12 mouse cellular contexts compared by ENCODE assay signal in the genomic region with DNA sequence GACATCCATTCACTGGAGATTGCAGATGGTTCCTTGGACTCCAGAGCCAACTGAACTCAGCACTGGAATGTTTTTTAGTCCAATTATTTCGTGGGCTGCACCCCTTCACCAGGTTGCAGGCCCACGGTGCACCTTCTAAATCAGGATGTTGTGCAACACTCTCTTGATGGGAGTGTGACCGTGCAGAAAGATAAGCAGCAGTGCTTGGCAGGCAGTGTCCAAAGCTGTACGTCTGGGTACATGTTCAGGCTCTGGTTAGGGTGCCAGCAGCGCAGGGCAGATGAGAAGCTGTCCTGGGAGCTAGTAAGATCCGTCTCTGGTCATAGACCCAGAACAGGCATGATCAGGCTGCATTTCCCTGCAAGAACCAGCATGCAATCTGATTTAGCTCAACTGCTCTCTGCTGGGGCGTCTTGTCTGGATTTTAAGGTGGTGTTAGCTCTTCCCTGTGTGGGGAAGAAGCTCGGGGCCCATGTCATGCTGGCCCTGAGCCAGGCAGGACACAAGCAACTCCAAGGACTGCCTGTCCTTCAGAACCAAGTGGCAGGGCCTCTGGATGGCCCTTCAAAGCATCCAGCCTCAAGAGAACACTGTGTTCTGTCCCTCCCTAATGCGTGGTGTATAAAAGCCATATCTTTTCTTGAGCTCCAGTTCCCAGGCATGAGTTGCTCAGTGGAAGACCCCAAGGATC. TPM values are rescaled to one million over a fixed set of nuclear protein-coding genes. Genes with fewer than 3 reads are reported as not detected.
DNase-seq lines count a peak whose midpoint lies in the region; ATAC-seq lines count a peak whose summit lies in the region.
"Had no signal": no experiment of that assay in that cellular context is flagged by ENCODE, and none has a peak within 500 bp of the region (broad histone marks: within the 10 kb centered on the region; RNA-seq: fewer than 3 reads in every experiment).

No protein-coding gene starts in this region.

- H3K4me3 ChIP-seq in heart, embryonic 16.5 days (ENCODE audit: low read length), result no peak overlapping the region
- H3K4me3 ChIP-seq: intestine, embryonic 15.5 days; liver, embryonic 15.5 days; midbrain, embryonic 12.5 days; neural tube, embryonic 12.5 days had no signal

- peak; percentile 73 for ATAC-seq in common myeloid progenitor, adult 5-6 weeks (replicated peaks; ENCODE audit: low read depth, poor library complexity, severe bottlenecking)
- peak; percentile 77 for ATAC-seq in heart, embryonic 16.5 days (replicated peaks; ENCODE audit: extremely low read depth, insufficient read depth, low FRiP score)
- ATAC-seq: intestine, embryonic 15.5 days had no signal

- peak; percentile 39 for DNase-seq in lung, postnatal 25 days (ENCODE audit: low spot score)
- DNase-seq in lung, postnatal 4 days, result no peak
- DNase-seq in testis, postnatal 14 days (ENCODE audit: low spot score), result peak; percentile 83
- no peak for DNase-seq in kidney, postnatal 4 days
- DNase-seq in kidney, adult 18-20 months, result no peak
- DNase-seq: right cerebral cortex, postnatal 14 days had no signal

- WGBS in heart, embryonic 16.5 days, result 39% methylated on average over 9 of the region's 9 CpGs

- no peaks in the 10 kb centered on the region for H3K9me3 ChIP-seq in heart, embryonic 16.5 days (replicated peaks; ENCODE audit: control insufficient read depth, low read length)
- H3K9me3 ChIP-seq: intestine, embryonic 15.5 days; liver, embryonic 15.5 days; midbrain, embryonic 12.5 days; neural tube, embryonic 12.5 days had no signal

- peaks cover 70% of the 10 kb centered on the region for H3K36me3 ChIP-seq in heart, embryonic 16.5 days (ENCODE audit: control insufficient read depth, insufficient read depth)

- H3K27me3 ChIP-seq in heart, embryonic 16.5 days (ENCODE audit: control insufficient read depth, insufficient read depth, low read length), result no peaks in the 10 kb centered on the region
- H3K27me3 ChIP-seq: intestine, embryonic 15.5 days; liver, embryonic 15.5 days; midbrain, embryonic 12.5 days; neural tube, embryonic 12.5 days had no signal

- peak overlapping the region; percentile 6; the same call in 1 of the 2 replicates for H3K9ac ChIP-seq in heart, embryonic 16.5 days (ENCODE audit: low read length)
- H3K9ac ChIP-seq: intestine, embryonic 15.5 days; liver, embryonic 15.5 days; midbrain, embryonic 12.5 days; neural tube, embryonic 12.5 days had no signal

- H3K4me1 ChIP-seq in heart, embryonic 16.5 days (ENCODE audit: control insufficient read depth, insufficient read depth, low read length), result peaks cover 14% of the 10 kb centered on the region
- H3K4me1 ChIP-seq: intestine, embryonic 15.5 days; midbrain, embryonic 12.5 days; neural tube, embryonic 12.5 days had no signal

- H3K27ac ChIP-seq in heart, embryonic 16.5 days (ENCODE audit: low read length), result peak overlapping the region; percentile 77
- H3K27ac ChIP-seq: intestine, embryonic 15.5 days; liver, embryonic 15.5 days; midbrain, embryonic 12.5 days; neural tube, embryonic 12.5 days had no signal

- no peak overlapping the region for H3K4me2 ChIP-seq in heart, embryonic 16.5 days (ENCODE audit: low read depth, low read length)
- H3K4me2 ChIP-seq: intestine, embryonic 15.5 days; liver, embryonic 15.5 days; midbrain, embryonic 12.5 days; neural tube, embryonic 12.5 days had no signal

RNA-seq across cellular contexts. Expression of gene Tbc1d9b, which starts 16.2 kb away (rescaled TPM):
- 55.6 and 56.0 TPM in 2 replicates for total RNA-seq in common myeloid progenitor, adult 5-6 weeks (2017)
- polyA plus RNA-seq in heart, embryonic 16.5 days (2015; fragmentation: Nextera tagmentation; extraction: Ambion mirVana), result 34.0 and 34.1 TPM in 2 replicates

RNA-seq across cellular contexts. Expression of gene Mrnip, which starts 26.8 kb away (rescaled TPM):
- total RNA-seq in common myeloid progenitor, adult 5-6 weeks (2017), result 9.1 and 11.9 TPM in 2 replicates
- 9.4 and 9.6 TPM in 2 replicates for polyA plus RNA-seq in heart, embryonic 16.5 days (2015; fragmentation: Nextera tagmentation; extraction: Ambion mirVana)

Comparison
In these comparisons a context has a peak if more than half of its experiments do, and no peak if none do; other contexts are left out.
1. DNase-seq: peak in lung, postnatal 25 days (single experiment) and testis, postnatal 14 days (single experiment); none in lung, postnatal 4 days (0 of 2), kidney, postnatal 4 days (0 of 2) and kidney, adult 18-20 months (single experiment).